Mouse (Mus musculus): ENCODE measurements at regions not wholly inside any gene's neighbourhood (a gene's known extent, or its start where the extent isn't known, plus 50 kb on each side); places are given as distances from the start of the nearest gene placed in this dataset.

DNA sequence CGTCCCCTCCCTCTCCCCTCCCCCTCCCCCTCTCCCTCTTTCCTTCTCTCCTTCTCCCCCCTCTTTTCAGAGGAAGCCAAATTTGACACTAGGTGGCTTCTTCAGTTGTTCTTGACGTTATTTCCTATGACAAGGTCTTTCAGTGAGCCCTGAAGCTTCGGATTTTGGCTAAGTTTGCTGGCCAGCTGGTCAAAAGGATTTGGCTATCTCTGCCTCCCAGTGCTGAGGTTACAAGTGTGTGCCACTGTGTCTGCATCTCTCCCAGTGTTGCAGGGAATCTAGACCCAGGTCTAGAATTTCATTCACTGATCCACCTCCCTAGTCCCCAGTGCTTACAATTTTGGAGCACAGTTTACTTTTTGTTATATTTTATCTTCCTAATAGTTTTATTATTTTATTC, 329.7 kb upstream of the Gm21798 start:
- Histone ChIP-seq H3K9me3 (no peaks in the 10 kb centered on the region), H3K4me3 (replicated peaks) (no peak overlapping the region), H3K4me2 (replicated peaks) (no peak overlapping the region), H3K36me3 (no peaks in the 10 kb centered on the region), H3K9ac (no peak overlapping the region), H3K27me3 (replicated peaks) (no peaks in the 10 kb centered on the region), H3K4me1 (replicated peaks) (no peaks in the 10 kb centered on the region), H3K27ac (no peak overlapping the region)
- 17% methylated on average over 2 of the region's 3 CpGs for WGBS
- ATAC-seq = no peak

DNA sequence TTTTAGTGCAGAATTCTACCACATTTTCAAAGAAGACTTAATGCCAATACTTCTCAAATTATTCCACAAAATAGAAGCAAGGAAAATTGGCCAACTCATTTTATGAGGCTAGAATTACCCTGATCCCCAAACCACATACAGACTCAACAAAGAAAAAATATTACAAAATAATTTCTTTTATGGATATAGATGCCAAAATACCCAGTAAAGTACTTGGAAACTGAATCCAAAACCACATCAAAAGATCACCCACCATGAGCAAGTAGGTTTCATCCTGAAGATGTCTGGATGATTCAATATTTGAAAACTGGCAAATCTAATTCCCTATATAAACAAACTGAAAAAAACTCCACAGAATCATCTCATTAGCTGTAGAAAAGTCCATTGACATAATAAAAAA, 316.7 kb upstream of the Gm21798 start:
- no peak overlapping the region for H3K4me2 ChIP-seq (replicated peaks)
- no peak overlapping the region for H3K4me3 ChIP-seq (replicated peaks)
- no peaks in the 10 kb centered on the region for H3K9me3 ChIP-seq
- no peaks in the 10 kb centered on the region for H3K36me3 ChIP-seq
- no peak overlapping the region for H3K9ac ChIP-seq
- no peaks in the 10 kb centered on the region for H3K4me1 ChIP-seq (replicated peaks)
- no peak overlapping the region for H3K27ac ChIP-seq
- ATAC-seq = no peak
- H3K27me3 ChIP-seq (replicated peaks) = no peaks in the 10 kb centered on the region

DNA sequence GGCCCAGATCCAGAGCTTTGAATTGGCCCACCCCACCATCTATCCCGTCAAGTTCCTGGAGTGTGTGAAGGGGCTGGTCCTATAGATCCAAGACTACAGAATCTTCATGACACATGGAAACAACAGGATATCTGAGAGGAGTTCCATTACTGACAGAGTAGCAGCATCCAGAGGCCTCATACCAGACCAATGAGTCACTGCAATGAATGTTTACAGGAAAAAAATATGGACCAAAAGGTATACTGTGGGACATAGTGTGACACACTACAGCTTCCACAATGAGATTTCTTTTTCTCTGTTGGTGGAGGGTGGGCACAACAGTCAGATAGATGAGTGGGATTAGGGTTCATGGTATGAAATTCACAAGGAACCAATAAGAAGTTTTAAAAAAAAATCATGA, 316.0 kb upstream of the Gm21798 start:
- no peak for ATAC-seq
- no peak overlapping the region for H3K9ac ChIP-seq
- H3K4me2 ChIP-seq (replicated peaks) = no peak overlapping the region
- H3K4me1 ChIP-seq (replicated peaks) = no peaks in the 10 kb centered on the region
- no peak overlapping the region for H3K27ac ChIP-seq
- no peaks in the 10 kb centered on the region for H3K27me3 ChIP-seq (replicated peaks)
- H3K4me3 ChIP-seq (replicated peaks) = no peak overlapping the region
- H3K9me3 ChIP-seq = no peaks in the 10 kb centered on the region
- H3K36me3 ChIP-seq = no peaks in the 10 kb centered on the region
- 90% methylated on average over 1 of the region's 1 CpGs for WGBS

DNA sequence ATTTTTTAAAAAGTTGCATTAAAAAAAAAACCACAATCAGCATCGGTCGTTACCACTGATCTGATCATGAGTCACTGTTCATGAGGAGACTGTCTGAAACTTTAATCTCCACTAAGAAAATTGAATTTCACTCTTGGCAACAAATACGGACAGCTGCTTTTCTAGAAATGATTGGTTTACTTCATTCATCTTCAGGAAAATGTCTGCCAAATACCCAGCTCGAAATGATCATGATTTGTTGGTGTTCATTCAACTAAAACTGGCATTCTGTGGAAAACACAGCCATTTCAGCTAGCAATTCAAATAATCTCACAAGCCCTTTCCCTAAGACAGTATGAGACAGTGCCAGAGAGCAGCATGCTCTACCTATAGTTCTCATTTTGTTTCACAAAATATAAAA, 312.7 kb upstream of the Gm21798 start:
- no peak for ATAC-seq
- Histone ChIP-seq H3K27ac (no peak overlapping the region), H3K9ac (no peak overlapping the region), H3K4me2 (replicated peaks) (no peak overlapping the region), H3K9me3 (no peaks in the 10 kb centered on the region), H3K4me3 (replicated peaks) (no peak overlapping the region), H3K27me3 (replicated peaks) (no peaks in the 10 kb centered on the region), H3K36me3 (no peaks in the 10 kb centered on the region), H3K4me1 (replicated peaks) (no peaks in the 10 kb centered on the region)
- 85% methylated on average over 4 of the region's 4 CpGs for WGBS

DNA sequence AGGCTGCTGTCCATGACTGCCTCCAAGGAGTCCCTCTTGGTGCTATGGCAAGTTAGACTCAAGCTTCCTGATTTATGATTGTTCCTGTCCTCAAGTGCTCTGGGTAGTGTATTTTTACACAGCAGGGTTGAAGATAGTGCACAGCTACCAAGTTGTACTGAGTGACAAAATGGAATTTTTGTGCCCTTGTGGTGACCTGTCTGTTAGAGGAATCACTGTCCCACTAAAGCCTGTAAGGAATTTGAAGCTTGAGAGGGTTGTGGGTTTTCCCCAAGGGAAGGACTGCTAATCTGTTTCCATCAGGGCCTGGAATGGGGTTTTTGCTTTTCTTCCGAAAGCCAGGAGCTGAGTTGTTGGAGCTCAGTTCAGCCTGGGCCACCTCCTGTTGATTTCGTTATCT, 306.8 kb upstream of the Gm21798 start:
- Histone ChIP-seq H3K27ac (no peak overlapping the region), H3K4me3 (replicated peaks) (no peak overlapping the region), H3K27me3 (replicated peaks) (no peaks in the 10 kb centered on the region), H3K36me3 (no peaks in the 10 kb centered on the region), H3K9ac (no peak overlapping the region), H3K4me1 (replicated peaks) (no peaks in the 10 kb centered on the region), H3K9me3 (no peaks in the 10 kb centered on the region), H3K4me2 (replicated peaks) (no peak overlapping the region)
- WGBS = 51% methylated on average over 2 of the region's 2 CpGs
- ATAC-seq = no peak

DNA sequence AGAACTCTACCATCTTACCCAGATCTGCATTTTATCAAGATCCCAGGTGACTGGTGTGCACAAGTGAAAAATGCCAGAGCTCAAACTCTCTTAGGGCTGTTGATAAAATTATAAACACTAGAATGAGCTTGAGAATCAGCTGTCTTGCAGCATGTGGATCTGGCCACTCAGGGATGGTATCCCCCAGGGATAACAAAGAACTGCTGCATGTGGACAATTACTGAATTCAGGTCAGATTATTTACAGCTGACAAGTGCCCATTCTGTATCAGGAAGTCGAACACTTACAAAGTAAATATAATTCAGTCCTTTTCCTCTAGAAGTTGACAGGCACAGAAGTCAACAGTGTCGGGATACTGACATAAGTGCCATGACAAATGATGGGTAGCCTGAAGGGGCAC, 306.3 kb upstream of the Gm21798 start:
- 17% methylated on average over 2 of the region's 2 CpGs for WGBS
- no peak overlapping the region for H3K4me3 ChIP-seq (replicated peaks)
- ATAC-seq = no peak
- H3K9ac ChIP-seq = no peak overlapping the region
- H3K27ac ChIP-seq = no peak overlapping the region
- H3K4me2 ChIP-seq (replicated peaks) = no peak overlapping the region
- H3K9me3 ChIP-seq = no peaks in the 10 kb centered on the region
- no peaks in the 10 kb centered on the region for H3K4me1 ChIP-seq (replicated peaks)
- no peaks in the 10 kb centered on the region for H3K36me3 ChIP-seq
- no peaks in the 10 kb centered on the region for H3K27me3 ChIP-seq (replicated peaks)

DNA sequence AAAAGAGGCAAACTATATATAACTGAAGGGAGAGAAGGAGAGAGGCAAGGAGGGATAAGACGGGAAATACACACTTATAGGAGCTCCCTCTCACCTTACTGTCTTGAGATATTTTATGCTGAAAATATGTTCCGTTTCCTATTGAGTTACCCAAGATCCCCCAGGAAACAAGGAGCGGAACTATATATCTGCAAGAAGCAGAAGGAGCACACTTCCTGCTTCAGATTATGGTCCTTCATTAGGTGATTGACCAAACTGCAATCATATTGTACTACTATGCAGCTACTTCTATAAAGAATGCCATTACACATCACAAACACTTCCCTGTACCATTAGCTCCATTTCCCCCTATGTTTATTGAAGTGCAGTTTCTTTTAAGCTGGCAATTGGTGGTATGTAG, 304.9 kb upstream of the Gm21798 start:
- H3K36me3 ChIP-seq = no peaks in the 10 kb centered on the region
- no peaks in the 10 kb centered on the region for H3K9me3 ChIP-seq
- H3K4me2 ChIP-seq (replicated peaks) = no peak overlapping the region
- H3K9ac ChIP-seq = no peak overlapping the region
- H3K4me1 ChIP-seq (replicated peaks) = no peaks in the 10 kb centered on the region
- no peaks in the 10 kb centered on the region for H3K27me3 ChIP-seq (replicated peaks)
- 80% methylated on average over 3 of the region's 3 CpGs for WGBS
- ATAC-seq = no peak
- H3K4me3 ChIP-seq (replicated peaks) = no peak overlapping the region
- H3K27ac ChIP-seq = no peak overlapping the region

DNA sequence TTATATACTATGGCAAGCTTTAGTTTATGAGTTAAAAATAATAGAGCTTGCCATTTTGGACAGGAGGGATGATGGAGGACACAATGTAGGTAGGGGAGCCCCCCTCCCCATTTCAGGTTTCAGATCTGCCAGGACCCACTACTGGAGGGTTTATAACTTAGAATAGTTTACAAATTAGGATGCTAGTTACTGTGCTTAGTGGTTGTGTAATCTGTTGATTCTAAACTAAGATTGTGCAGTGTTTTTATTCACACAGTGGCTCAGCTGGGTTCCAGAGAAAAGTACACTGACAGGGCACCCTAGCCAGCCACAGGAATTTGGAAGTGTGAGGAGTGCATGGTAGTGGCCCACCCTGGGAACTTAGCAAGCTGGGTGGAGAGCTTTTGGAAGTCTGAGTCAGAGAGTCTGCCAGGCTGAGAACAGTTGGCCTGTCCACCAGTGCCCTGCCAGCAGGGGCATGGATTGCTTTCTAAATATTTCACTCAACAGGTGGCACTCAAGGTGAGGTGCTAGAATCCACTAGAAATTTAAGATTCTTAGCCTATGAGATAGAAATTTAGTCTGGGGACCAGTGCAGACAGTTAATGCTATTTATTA, 303.9 kb upstream of the Gm21798 start:
- no peaks in the 10 kb centered on the region for H3K4me1 ChIP-seq (replicated peaks)
- ATAC-seq = no peak
- no peaks in the 10 kb centered on the region for H3K27me3 ChIP-seq (replicated peaks)
- no peak overlapping the region for H3K4me3 ChIP-seq (replicated peaks)
- H3K9ac ChIP-seq = no peak overlapping the region
- no peaks in the 10 kb centered on the region for H3K9me3 ChIP-seq
- no peak overlapping the region for H3K27ac ChIP-seq
- H3K4me2 ChIP-seq (replicated peaks) = no peak overlapping the region
- H3K36me3 ChIP-seq = no peaks in the 10 kb centered on the region

DNA sequence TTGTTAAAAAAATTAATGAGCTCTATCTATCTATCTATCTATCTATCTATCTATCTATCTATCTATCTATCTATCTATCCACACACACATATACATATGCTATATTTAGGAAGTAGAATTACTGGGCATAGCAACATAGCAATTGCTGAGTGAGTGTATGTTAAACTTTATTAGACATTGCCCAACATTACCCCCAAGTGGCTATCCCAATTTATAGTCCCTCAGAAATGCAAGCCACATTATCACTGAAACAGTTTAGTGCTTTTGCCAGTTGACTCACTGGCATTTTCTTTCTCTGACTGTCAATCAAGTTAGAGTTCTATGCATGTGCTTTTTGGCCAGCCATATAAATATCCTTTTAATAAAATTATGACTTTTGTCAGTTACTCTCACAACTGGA, 302.3 kb upstream of the Gm21798 start:
- no peak for ATAC-seq

DNA sequence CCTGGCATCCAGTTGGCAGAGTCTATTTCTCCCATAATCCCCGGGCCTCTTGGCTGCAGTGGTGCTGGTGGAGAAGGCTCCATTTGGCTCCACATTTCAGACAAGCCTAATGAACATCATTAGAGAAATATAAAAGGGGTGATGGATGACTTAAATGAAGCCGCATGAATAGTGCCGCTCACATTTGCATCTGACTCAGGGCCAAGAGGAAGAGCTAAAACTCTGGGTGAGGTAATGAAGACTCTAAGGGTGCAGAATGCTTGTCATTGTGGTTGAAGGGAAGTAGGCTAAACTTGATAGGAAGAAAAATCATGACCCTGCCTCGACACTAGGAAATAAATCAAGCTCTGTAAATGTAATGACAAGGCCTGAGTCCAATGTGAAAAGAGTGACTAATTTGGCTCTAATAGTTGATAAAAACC, 298.3 kb upstream of the Gm21798 start:
- H3K9me3 ChIP-seq = no peaks in the 10 kb centered on the region
- H3K4me2 ChIP-seq (replicated peaks) = no peak overlapping the region
- 61% methylated on average over 4 of the region's 4 CpGs for WGBS
- no peak overlapping the region for H3K4me3 ChIP-seq (replicated peaks)
- ATAC-seq = no peak
- H3K27ac ChIP-seq = no peak overlapping the region
- H3K36me3 ChIP-seq = no peaks in the 10 kb centered on the region
- no peaks in the 10 kb centered on the region for H3K4me1 ChIP-seq (replicated peaks)
- no peaks in the 10 kb centered on the region for H3K27me3 ChIP-seq (replicated peaks)
- H3K9ac ChIP-seq = no peak overlapping the region

More for the DNA sequence above, 302.3 kb upstream of the Gm21798 start:
- H3K27ac ChIP-seq = no peak overlapping the region
- H3K36me3 ChIP-seq = no peaks in the 10 kb centered on the region
- no peak overlapping the region for H3K4me3 ChIP-seq (replicated peaks)
- H3K9me3 ChIP-seq = no peaks in the 10 kb centered on the region
- H3K27me3 ChIP-seq (replicated peaks) = no peaks in the 10 kb centered on the region
- H3K4me1 ChIP-seq (replicated peaks) = no peaks in the 10 kb centered on the region
- H3K4me2 ChIP-seq (replicated peaks) = no peak overlapping the region
- no peak overlapping the region for H3K9ac ChIP-seq

DNA sequence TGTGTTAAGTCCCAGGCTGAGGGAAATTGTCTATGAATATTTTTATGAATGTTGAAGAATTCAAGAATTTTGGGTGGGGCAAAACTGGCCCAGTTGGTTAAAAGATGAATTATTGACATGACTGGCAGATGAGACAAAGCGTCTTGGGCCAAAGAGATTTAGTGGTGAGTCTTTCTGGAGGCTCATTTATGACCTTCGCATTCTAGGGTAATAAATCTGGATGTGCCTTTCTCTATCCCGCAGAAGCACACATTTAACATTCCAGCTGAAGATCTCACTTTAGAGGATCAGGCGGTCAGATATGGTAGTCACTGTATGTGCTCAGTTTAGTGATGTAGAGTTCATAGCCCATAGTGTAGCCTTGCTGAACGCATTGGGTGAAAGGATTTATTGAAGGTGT, 296.9 kb upstream of the Gm21798 start:
- Histone ChIP-seq H3K27ac (no peak overlapping the region), H3K27me3 (replicated peaks) (no peaks in the 10 kb centered on the region), H3K36me3 (no peaks in the 10 kb centered on the region), H3K4me3 (replicated peaks) (no peak overlapping the region), H3K9me3 (no peaks in the 10 kb centered on the region), H3K4me1 (replicated peaks) (no peaks in the 10 kb centered on the region), H3K9ac (no peak overlapping the region), H3K4me2 (replicated peaks) (no peak overlapping the region)
- WGBS = 65% methylated on average over 5 of the region's 5 CpGs
- no peak for ATAC-seq

DNA sequence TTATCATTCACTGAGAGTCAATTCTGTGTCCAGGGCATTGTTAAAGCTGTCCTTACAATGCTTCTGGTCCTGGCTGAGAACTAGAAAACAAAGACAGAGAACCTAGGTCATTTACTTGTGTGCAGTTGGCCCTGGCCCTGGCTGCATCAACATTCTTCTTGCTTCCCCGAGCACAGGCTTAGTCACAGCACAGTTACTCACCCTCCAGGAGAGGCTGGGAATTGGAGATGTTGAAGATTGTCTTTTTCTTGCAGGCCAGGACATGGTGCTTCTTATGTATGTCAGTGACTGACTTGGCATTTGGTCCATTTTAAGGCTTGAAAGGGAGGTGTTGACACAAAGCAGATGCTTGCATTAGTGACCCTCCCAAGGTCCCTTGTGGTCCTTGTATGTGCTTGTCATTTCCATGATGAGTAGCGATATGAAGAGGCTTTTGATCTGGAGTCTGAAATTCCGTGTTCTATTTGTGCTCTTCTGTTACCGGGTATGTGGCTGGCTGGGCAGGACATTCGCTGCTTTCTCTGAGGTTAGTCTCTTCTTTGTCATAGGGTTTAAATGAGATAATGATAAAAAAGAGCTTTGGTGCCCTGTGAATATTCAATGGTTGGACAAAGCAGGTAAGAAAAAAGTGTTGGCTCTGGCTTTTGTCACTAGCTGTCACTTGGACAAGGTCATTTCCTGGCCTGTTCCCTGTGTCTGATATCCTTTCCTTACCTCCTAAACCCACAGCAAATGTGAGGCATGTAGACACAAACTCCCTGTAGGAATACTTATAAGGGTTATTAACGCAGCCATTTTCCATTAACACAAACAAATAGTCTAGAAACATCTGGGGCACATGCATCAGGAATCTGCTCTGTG, 285.0 kb upstream of the Gm21798 start:
- H3K4me1 ChIP-seq (replicated peaks) = no peaks in the 10 kb centered on the region
- H3K4me2 ChIP-seq (replicated peaks) = no peak overlapping the region
- no peak overlapping the region for H3K27ac ChIP-seq
- no peaks in the 10 kb centered on the region for H3K36me3 ChIP-seq
- H3K27me3 ChIP-seq (replicated peaks) = no peaks in the 10 kb centered on the region
- no peak overlapping the region for H3K9ac ChIP-seq
- no peaks in the 10 kb centered on the region for H3K9me3 ChIP-seq
- no peak overlapping the region for H3K4me3 ChIP-seq (replicated peaks)
- no peak for ATAC-seq
- 65% methylated on average over 6 of the region's 6 CpGs for WGBS

DNA sequence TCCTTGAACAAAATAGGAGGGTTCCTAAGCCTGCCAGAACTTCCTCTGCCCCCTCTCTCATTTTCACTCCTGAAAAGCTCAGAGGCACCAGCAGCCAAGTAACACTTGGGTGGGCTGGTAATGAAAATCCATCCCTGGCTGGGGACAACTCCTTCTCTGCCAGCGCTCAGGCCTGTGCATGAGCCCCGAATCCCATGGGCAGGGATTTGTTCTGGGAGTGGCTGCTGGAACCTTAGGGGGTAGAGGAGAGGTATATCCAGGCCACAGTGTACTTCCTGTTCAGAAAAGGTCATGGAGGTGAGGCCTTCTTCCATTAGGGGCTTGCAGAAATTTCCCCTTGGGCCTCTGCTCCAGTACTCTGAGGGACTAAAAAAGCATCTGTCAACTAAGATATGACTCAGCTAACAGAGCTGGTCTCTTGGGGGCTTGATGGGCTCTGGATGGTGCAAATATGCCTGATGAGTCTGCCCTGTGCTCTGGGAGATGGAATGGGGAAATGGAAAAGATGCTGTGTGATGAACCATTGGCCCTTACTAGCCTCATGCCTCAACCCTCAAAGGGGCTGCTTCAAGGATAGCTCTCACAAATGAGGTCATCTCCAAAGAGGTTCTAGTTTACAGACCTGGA, 284.2 kb upstream of the Gm21798 start:
- Histone ChIP-seq H3K9ac (no peak overlapping the region), H3K4me2 (replicated peaks) (no peak overlapping the region), H3K9me3 (no peaks in the 10 kb centered on the region), H3K36me3 (no peaks in the 10 kb centered on the region), H3K27me3 (replicated peaks) (no peaks in the 10 kb centered on the region), H3K4me3 (replicated peaks) (no peak overlapping the region), H3K4me1 (replicated peaks) (no peaks in the 10 kb centered on the region), H3K27ac (no peak overlapping the region)
- no peak for ATAC-seq
- WGBS = 75% methylated on average over 2 of the region's 2 CpGs
